Mouse (Mus musculus) layer of hippocampus, adult 2 months (tissue): ENCODE data around the gene Gpc6. TPM values are rescaled to one million over a fixed set of nuclear protein-coding genes. Genes with fewer than 3 reads are reported as not detected.

ENCODE experiments used
- DNase-seq, 2 experiments: peaks; one replicate each; pipeline ENCODE4 v3.0.0; 2022; ENCODE audit warnings: low spot score in 2 of 2
- H3K27ac ChIP-seq: fragments of 200-600 bp; 2 replicates; pipeline ENCODE4 v1.8.1; 2022
- H3K4me3 ChIP-seq: fragments of 200-600 bp; 2 replicates; pipeline ENCODE4 v1.8.1; 2022; ENCODE audit warnings: mild to moderate bottlenecking
- CTCF ChIP-seq: fragments of 200-600 bp; conservative IDR thresholded peaks from 2 replicates; pipeline ENCODE4 v1.8.1; 2022; ENCODE audit warnings: antibody characterized with exemption, mild to moderate bottlenecking, moderate library complexity
- total RNA-seq, 2 experiments: library from RNA; stranded (reverse); gene quantifications; 2 replicates each; pipeline ENCODE4 v1.2.3; 2021

The Gpc6 gene
- total RNA-seq, 2 experiments from 2014 or later = 10.5 to 10.6 TPM

DNA sequence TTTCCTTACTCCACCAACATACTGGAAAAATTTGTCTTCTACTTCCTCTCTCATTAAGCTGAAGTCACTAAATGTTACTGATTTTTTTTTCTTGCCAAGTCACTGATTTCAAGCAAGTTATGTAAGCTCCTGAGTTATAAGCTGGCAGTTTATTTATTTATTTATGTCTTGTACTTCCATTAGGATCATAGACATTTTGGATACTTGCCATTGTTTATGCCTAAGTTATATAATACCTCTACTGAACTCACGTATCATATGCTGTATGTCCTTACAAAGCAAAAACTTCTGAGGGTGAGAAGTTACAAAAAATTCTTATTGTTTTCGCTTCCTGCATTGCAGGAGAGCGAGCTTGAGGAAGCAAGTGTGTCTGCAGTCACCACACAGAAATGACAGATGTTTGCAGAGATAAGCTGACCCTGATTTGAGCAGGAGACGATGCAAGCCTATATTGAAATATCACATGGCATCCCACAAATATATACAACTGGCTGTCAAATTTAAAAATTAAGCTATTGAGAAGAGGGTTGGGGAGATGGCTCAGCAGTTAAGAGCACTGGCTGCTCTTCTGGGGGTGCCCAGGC is 1020.9 kb downstream of the Gpc6 start:
- no peak for DNase-seq
- no peak for TF ChIP-seq CTCF
- Histone ChIP-seq H3K27ac (no peak overlapping the region), H3K4me3 (no peak overlapping the region)

DNA sequence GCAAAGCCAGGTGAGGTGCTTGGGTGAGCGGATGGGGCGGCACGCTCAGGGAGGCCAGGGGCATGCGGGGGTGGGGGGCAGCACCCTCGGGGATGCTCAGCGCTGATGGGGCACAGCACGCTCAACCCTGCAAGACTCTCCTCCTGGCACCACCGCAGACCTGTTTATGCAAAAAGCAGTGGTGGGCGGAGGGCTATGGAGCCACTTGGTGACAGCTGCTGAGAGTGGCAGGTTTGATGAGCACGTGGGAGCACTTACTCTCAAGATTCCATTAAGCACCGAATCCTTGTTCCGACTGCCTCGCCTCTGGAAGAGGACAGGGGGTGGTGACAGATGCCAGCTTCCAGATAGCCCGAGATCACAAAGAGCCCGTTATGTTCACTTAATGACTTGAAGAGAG is 1026.2 kb downstream of the Gpc6 start:
- Histone ChIP-seq H3K27ac (no peak overlapping the region), H3K4me3 (no peak overlapping the region)
- no peak for TF ChIP-seq CTCF
- DNase-seq = no peak

DNA sequence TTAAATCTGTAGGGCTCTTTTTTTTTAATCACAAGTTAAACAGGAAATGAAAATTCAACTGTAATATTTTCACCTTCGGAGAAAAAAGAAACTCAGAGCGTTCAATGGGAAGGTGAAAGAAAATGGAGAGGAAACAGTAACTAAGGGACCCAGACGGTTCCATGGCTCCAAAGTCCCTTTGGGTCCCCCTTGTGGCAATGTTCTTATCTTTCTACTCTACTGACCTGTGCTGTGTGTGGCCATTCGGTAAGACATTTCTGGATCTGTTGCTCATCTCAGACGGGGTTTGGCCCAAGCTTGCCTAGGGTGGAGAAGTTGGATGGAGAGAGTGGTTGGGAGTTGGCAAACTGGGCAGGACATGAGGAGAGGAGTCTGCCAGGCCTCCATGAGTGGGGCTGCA is 1026.6 kb downstream of the Gpc6 start:
- Histone ChIP-seq H3K4me3 (no peak overlapping the region), H3K27ac (no peak overlapping the region)
- no peak for DNase-seq
- peak; percentile 71 for TF ChIP-seq CTCF

DNA sequence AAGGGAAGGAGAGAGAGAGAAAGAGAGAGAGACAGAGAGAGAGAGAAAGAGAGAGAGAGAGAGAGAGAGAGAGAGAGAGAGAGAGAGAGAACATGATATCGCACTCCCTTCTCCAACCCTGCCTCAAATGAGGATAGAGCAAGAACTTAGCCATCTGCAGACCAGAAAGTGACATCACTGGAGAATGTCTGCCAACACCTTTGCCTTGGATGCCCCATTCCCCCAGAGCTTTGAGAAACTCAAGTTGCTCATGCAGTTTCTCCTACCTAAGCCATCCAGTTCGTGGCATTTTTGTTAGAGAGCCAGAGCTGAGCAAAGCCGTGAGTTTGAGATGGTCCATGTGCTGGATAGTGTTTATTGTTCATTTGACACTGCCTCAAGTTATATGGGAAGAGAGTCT is 1030.9 kb downstream of the Gpc6 start:
- Histone ChIP-seq H3K4me3 (no peak overlapping the region), H3K27ac (no peak overlapping the region)
- no peak for TF ChIP-seq CTCF
- DNase-seq = no peak

DNA sequence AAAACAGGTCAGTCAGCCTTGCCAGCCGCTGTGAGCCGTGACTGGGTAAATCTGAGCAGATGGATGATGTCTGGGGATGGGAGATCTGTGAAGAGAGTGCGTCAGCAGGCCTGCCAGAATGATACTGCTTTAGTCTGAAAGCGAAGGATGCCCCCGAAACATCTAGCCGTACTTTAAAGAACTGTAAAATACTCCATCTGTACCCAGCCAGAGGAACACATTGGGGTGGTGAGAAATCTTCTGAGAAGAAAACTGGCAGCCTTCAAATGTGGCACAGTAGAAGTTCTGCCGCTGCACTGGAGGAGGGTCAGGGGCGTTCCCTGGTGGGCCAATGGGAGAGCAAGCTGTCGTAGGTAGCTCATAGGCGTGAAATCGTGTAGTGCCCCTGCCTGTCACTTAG is 1033.3 kb downstream of the Gpc6 start:
- Histone ChIP-seq H3K27ac (peak overlapping the region; percentile 82), H3K4me3 (no peak overlapping the region)
- no peak for TF ChIP-seq CTCF
- peak; percentile 65 to 80 for DNase-seq

DNA sequence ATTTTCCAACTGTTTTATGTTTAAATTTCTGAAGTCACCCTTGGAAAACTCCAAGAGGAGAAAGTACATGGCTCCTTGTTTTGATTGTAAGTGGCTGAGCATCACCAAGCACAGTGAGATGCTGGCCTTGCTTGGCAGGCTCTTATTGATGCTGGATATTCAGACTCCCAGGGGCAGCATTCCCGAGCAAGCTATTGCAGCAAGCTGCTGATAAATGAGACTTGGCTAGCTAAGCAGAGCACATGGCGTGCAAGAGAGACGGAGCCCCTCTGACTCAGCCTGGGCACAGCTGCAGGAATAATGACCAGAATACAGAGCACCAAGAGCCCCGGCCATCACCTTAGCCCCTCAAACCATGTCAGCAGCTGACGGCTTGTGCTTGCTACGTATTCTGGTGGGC is 1036.2 kb downstream of the Gpc6 start:
- Histone ChIP-seq H3K4me3 (no peak overlapping the region), H3K27ac (peak overlapping the region; percentile 82)
- TF ChIP-seq CTCF = no peak
- no peak for DNase-seq

DNA sequence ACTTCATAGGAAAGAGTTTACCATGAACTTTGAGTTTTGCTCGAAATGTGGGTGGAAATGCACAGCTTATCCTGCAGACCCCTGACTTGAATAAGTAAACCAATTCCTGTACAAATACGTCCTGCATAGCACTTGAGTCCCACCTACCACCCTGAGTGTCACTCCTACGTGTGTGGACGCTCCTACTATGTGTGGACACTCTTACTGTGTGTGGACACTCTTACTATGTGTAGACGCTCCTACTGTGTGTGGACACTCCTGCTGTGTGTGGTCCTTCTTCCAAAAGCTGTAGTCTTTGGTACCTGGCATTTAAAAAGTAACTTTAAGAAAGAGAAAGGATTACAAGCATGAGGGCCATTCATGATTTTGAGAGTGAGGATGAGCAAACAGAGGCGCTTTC is 1036.7 kb downstream of the Gpc6 start:
- Histone ChIP-seq H3K27ac (no peak overlapping the region), H3K4me3 (no peak overlapping the region)
- TF ChIP-seq CTCF = no peak
- no peak for DNase-seq

DNA sequence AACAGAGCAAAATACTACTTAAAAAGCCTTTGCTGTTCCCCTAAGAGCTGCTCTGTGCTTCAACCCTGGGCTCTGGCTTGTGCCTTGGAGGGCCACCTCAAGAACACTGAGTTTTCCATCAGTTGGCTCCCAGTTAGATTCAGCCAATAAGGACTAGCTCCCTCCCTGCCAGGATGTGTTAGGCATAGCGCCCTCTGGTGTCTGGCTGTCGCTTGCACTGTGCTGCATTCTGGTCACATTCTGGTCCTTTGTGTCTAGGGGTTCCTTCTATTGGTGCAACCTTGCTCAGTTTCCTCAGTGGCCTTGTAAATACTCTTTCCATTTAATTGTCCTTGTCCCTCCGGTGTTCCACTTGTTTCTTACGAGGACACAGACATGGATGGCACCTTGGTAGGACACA is 1037.3 kb downstream of the Gpc6 start:
- Histone ChIP-seq H3K4me3 (no peak overlapping the region), H3K27ac (no peak overlapping the region)
- peak; percentile 72 for TF ChIP-seq CTCF
- DNase-seq = peak in 1 of 2 experiments; percentile 46

DNA sequence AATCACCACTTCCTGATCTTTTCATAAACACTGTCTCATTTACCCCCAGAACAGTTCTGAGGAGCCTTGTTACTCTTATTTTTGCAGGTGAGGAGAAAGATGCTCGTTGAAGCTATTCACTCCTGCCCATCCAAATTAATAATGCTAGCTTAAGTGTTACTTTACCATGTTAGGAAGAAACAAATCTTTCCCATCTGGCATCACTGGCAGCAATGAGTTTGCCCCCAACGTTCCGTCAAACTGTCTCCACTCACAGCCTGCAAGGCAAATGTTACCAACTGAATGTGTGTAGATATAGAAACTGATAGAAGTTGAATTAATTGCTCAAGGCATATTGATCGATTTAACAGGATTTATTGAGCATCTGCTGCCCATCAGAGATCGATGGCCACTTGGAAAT is 1047.5 kb downstream of the Gpc6 start:
- peak overlapping the region; percentile 16; the same call in 1 of the 2 replicates for H3K27ac ChIP-seq
- no peak overlapping the region for H3K4me3 ChIP-seq
- peak; percentile 30 to 37 for DNase-seq
- no peak for TF ChIP-seq CTCF

DNA sequence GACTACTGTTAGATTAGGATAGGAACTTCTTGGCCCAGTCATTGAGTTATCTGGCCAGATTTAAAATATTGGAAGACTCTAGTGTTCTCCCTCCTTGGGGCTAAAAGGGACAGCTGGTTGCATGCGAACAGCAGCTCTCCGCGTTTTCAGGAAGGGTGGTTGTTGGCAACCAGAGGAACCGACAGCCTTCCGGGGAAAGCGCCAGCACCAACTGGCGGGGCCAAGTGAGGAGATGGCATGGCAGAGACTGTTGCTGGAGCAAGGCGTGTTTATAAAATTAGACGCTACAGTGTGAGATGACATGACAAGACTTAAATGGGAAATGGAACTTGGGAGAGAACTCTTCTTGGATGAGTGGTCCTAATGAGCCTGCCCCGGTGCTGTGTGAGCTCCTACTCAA is 1056.4 kb downstream of the Gpc6 start:
- H3K4me3 ChIP-seq = no peak overlapping the region
- no peak overlapping the region for H3K27ac ChIP-seq
- DNase-seq = peak; percentile 66 to 73
- no peak for TF ChIP-seq CTCF

DNA sequence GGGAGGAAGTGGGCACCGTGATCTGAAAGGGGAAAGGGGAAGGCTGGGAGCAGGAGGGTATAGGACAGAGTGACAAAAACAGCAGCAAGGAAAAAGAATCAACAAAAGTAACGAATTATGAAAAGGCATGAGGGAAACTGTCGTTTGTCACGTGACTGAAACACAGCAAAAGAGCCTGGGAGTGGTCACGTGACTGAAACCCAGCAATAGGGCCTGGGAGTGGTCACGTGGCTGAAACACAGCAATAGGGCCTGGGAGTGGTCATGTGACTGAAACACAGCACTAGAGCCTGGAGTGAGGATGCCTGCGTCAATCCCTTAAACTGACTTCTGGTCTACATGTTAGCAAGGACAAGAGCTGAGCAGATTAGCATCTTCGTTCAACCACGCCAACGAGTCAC is 1063.3 kb downstream of the Gpc6 start:
- no peak for DNase-seq
- no peak for TF ChIP-seq CTCF

DNA sequence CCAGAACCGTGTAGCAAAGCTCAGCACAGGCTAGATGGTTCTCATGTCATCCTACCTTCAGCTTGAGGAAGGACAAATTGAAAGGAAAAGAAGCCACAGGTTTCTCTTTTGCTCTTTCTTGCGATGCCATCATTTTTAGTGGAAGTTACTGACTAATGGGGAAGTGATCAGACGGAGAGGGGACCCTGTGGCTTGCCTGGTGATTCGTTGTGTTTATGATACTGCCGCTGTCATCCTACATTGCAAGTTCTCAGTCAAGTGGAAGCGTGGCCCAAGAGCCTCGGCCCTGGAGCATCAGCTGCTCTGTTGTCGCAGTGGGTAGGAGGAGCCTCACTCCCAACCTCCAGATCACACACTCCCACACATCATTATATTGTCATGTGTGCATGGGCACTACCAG is 1065.1 kb downstream of the Gpc6 start:
- no peak overlapping the region for H3K27ac ChIP-seq
- no peak for DNase-seq
- no peak overlapping the region for H3K4me3 ChIP-seq
- TF ChIP-seq CTCF = no peak

More for the DNA sequence above, 1063.3 kb downstream of the Gpc6 start:
- no peak overlapping the region for H3K4me3 ChIP-seq
- no peak overlapping the region for H3K27ac ChIP-seq

DNA sequence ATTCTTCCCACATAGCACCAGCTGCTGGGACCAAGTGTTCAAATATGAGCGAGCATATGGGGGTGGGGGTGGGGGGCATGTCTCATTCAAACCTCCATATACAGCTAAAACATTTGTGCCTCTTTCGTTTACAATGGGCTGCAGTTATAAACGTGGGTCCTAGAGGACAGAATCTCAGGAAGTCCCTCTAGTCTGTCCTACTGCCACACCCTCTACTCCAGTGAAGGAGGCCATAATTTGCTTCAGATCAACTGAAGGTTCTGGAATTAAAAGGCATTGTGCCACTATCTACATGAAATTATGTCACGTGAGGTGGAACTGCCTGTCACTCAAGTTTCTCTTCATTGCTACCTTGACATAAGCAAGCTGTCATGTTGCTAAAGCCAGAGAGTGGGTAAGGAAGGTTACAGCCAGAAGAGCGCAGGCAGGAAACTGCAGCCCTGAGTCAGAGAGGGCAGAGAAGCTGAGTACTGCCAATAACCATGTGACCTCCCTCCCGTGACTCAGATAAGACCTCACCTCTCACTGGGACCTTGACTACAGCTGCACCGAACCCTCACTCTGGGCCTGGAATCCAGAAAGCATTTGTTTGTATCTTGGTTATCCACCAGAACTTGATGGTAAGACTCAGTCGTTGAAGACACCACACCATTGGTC is 1067.6 kb downstream of the Gpc6 start:
- DNase-seq = no peak
- peak overlapping the region; percentile 12; the same call in 1 of the 2 replicates for H3K27ac ChIP-seq
- H3K4me3 ChIP-seq = no peak overlapping the region
- TF ChIP-seq CTCF = no peak

DNA sequence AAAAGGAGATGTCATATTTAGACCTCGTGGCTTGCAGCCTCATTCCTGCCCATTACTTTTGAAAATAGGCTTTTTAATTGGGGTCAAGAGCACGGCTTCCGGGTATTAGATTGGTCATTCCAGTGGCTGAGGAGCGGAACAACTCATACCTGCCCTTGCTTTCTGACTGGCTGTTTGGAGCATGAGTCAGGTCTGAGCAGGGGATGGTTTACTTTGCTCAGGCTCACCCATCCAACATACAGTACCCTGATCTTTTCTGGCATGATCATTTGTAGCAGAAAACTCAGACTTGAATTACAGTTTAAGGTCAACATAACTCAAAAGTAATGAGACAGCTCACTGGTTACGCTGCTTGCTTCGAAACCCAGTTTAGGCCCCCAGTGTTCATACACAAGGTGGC is 1068.7 kb downstream of the Gpc6 start:
- TF ChIP-seq CTCF = no peak

More for the DNA sequence above, 1068.7 kb downstream of the Gpc6 start:
- Histone ChIP-seq H3K4me3 (no peak overlapping the region), H3K27ac (no peak overlapping the region)
- no peak for DNase-seq
